Mouse (Mus musculus) gastrocnemius, adult 18-20 months (tissue): Measurements from ENCODE around the gene Sytl3. TPM values are rescaled to one million over a fixed set of nuclear protein-coding genes. Genes with fewer than 3 reads are reported as not detected.
A peak's percentile ranks its signal among the peaks of the same experiment; 100 is the strongest.
"Not testable (repeated sequence)": the region's sequence is repeated elsewhere in the genome, so short reads cannot be mapped to it uniquely, and the experiment has no call there.

Experiments used
- DNase-seq: peaks from one replicate; pipeline ENCODE4 v3.0.0; 2021; ENCODE audit warnings: low spot score
- total RNA-seq, 2 experiments: library from RNA; stranded (reverse); gene quantifications; 2 replicates each; pipeline ENCODE4 v1.2.3; 2021

Sytl3 gene
- total RNA-seq, 2 experiments from 2014 or later, result 0.14 to 0.47 TPM

- not testable (repeated sequence) for DNase-seq
These were observed 30.5 kb downstream of the Sytl3 start for GRCm38 (mm10) chr17:6689344-6689743.

GRCm38 (mm10) chr17:6691596-6691995 is 32.7 kb downstream of the Sytl3 start:
- peak; percentile 92 for DNase-seq

GRCm38 (mm10) chr17:6695712-6696111 is 36.8 kb downstream of the Sytl3 start:
- DNase-seq, result not testable (repeated sequence)

GRCm38 (mm10) chr17:6696521-6696920 is 37.6 kb downstream of the Sytl3 start:
- not testable (repeated sequence) for DNase-seq

GRCm38 (mm10) chr17:6697224-6697775 is 38.4 kb downstream of the Sytl3 start:
- peak; percentile 59 for DNase-seq

GRCm38 (mm10) chr17:6699502-6699901 is 40.6 kb downstream of the Sytl3 start:
- DNase-seq, result not testable (repeated sequence)

GRCm38 (mm10) chr17:6700077-6700476 is 41.2 kb downstream of the Sytl3 start:
- not testable (repeated sequence) for DNase-seq

- DNase-seq, result not testable (repeated sequence)
These were observed 43.8 kb downstream of the Sytl3 start for GRCm38 (mm10) chr17:6702625-6703221.

GRCm38 (mm10) chr17:6703381-6704270 is 44.7 kb downstream of the Sytl3 start:
- not testable (repeated sequence) for DNase-seq

GRCm38 (mm10) chr17:6706448-6706847 is 47.6 kb downstream of the Sytl3 start:
- not testable (repeated sequence) for DNase-seq

GRCm38 (mm10) chr17:6707422-6707821 is 48.5 kb downstream of the Sytl3 start:
- DNase-seq, result not testable (repeated sequence)

- not testable (repeated sequence) for DNase-seq
These were observed 49.3 kb downstream of the Sytl3 start for GRCm38 (mm10) chr17:6708194-6708593.

- DNase-seq, result not testable (repeated sequence)
These were observed 54.6 kb downstream of the Sytl3 start for GRCm38 (mm10) chr17:6713483-6713882.

GRCm38 (mm10) chr17:6713944-6714343 is 55.1 kb downstream of the Sytl3 start:
- DNase-seq, result not testable (repeated sequence)

- no peak for DNase-seq
These were observed 69.2 kb downstream of the Sytl3 start for GRCm38 (mm10) chr17:6727996-6728610.

- no peak for DNase-seq
These were observed 70.4 kb downstream of the Sytl3 start for GRCm38 (mm10) chr17:6729244-6729742.

- DNase-seq, result no peak
These were observed 72.2 kb downstream of the Sytl3 start for GRCm38 (mm10) chr17:6731132-6731531.

GRCm38 (mm10) chr17:6731634-6732033 is 72.7 kb downstream of the Sytl3 start:
- no peak for DNase-seq

GRCm38 (mm10) chr17:6732665-6733064 is 73.8 kb downstream of the Sytl3 start:
- DNase-seq, result no peak

GRCm38 (mm10) chr17:6733322-6733875 is 74.5 kb downstream of the Sytl3 start:
- no peak for DNase-seq

- DNase-seq, result no peak
These were observed 76.0 kb downstream of the Sytl3 start for GRCm38 (mm10) chr17:6734746-6735441.
